Mouse (Mus musculus) testis, adult 2 months (tissue): ENCODE results near the gene Mark3.

ENCODE experiments used
- CTCF ChIP-seq: fragments of 200-500 bp; IDR thresholded peaks from 2 replicates; pipeline ENCODE4 v1.5.1; 2012; ENCODE audit warnings: low read depth, mild to moderate bottlenecking, inconsistent platforms, low read length, moderate library complexity; ENCODE audit not compliant: control insufficient read depth, insufficient read depth, insufficient replicate concordance
- POLR2A ChIP-seq: fragments of 200-500 bp; IDR thresholded peaks from 2 replicates; pipeline ENCODE4 v1.6.1; 2012; ENCODE audit warnings: low read depth, mild to moderate bottlenecking, inconsistent platforms, low read length, moderate library complexity; ENCODE audit not compliant: control insufficient read depth

DNA sequence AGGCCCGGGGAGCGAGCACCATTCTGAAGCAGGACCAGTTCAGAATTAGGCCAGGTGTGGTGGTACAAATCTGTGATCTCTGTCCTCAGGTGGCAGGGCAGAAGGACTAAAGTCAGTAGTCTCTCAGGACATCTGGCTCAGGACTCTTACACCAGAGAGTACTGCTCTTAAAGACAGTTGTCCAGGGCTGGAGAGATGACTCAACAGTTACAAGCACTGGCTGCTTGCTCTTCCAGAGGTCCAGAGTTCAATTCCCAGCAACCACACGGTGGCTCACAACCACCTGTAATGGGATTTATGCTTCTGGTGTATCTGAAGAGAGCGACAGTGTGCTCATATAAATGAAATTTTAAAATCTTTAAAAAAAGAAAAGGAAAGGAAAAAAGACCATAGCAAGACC, 85.0 kb downstream of the Mark3 start:
- TF ChIP-seq CTCF (no peak), POLR2A (no peak)
